Mouse (Mus musculus) forebrain, embryonic 11.5 days (tissue): Measurements from ENCODE around the gene A630076J17Rik. TPM values are rescaled to one million over a fixed set of nuclear protein-coding genes. Genes with fewer than 3 reads are reported as not detected.

Experiments used
- ATAC-seq: fragments of 200-750 bp; cut with Nextera tagmentation; replicated peaks from 2 replicates; pipeline ENCODE4 v1.8.0; 2017; ENCODE audit warnings: moderate TSS enrichment; ENCODE audit not compliant: low FRiP score
- DNase-seq: peaks from one replicate; pipeline ENCODE4 v3.0.0-alpha.2; 2017; ENCODE audit warnings: low spot score
- H3K27ac ChIP-seq: fragments of 300-500 bp; sonication (generic); 2 replicates; pipeline ENCODE4 v1.5.1; 2014; ENCODE audit warnings: low read depth, low read length
- H3K27me3 ChIP-seq: fragments of 300-500 bp; sonication (generic); 2 replicates; pipeline ENCODE4 v1.6.1; 2014; ENCODE audit warnings: mild to moderate bottlenecking, low read length, mixed read lengths; ENCODE audit not compliant: control insufficient read depth, insufficient read depth
- H3K36me3 ChIP-seq: fragments of 300-500 bp; sonication (generic); 2 replicates; pipeline ENCODE4 v1.6.1; 2014; ENCODE audit warnings: mild to moderate bottlenecking, low read length, moderate library complexity, mixed read lengths; ENCODE audit not compliant: control insufficient read depth, insufficient read depth
- H3K4me1 ChIP-seq: fragments of 300-500 bp; sonication (generic); replicated peaks from 2 replicates; pipeline ENCODE4 v1.6.1; 2014; ENCODE audit warnings: low read length, mixed read lengths; ENCODE audit not compliant: control insufficient read depth, insufficient read depth
- H3K4me2 ChIP-seq: fragments of 300-500 bp; sonication (generic); 2 replicates; pipeline ENCODE4 v1.6.1; 2014; ENCODE audit warnings: low read depth, mild to moderate bottlenecking, low read length, moderate library complexity, mixed read lengths; ENCODE audit not compliant: severe bottlenecking
- H3K4me3 ChIP-seq: fragments of 300-500 bp; sonication (generic); 2 replicates; pipeline ENCODE4 v1.5.1; 2014; ENCODE audit warnings: low read depth, low read length
- H3K9ac ChIP-seq: fragments of 300-500 bp; sonication (generic); 2 replicates; pipeline ENCODE4 v1.6.1; 2014; ENCODE audit warnings: low read length
- H3K9me3 ChIP-seq: fragments of 300-500 bp; sonication (generic); 2 replicates; pipeline ENCODE4 v1.6.1; 2016; ENCODE audit warnings: low read length, mixed read lengths; ENCODE audit not compliant: control insufficient read depth
- whole genome bisulfite sequencing: fragments of 180-500 bp; shearing (Covaris S2); extraction: QIAGEN DNeasy Blood & Tissue Kit; methylation state at CpG from one replicate; pipeline ENCODE4 v1.1.7; 2014; 5-methylcytosine and 5-hydroxymethylcytosine counted together
- polyA plus RNA-seq: library from polyadenylated mRNA; unstranded; fragments of >200 nt; fragmentation: Nextera tagmentation; extraction: Ambion mirVana; gene quantifications from 2 replicates; pipeline ENCODE4 v1.2.1, GENCODE M21; 2014

A630076J17Rik gene
- polyA plus RNA-seq, 1 experiment from 2014 or later: not detected

DNA sequence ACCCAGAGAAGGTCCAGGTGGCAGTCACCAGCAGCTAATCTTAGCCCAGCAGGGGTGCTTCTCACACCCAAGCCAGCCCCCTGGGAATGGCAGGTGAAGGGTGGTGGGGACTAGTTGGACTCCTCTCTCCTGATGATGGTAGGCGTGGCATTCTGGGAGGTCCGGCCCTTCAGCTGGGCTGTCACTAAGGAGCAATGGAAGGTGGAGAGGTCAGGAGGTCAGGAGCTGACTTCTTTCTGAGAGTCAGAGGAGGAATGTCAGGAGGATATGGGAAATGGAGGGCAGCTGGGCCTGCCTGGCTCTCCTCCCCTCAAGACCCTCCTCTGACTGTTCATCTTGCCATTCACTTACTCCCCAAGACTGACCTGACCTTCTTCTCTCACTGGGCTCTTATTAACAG lies 7.6 kb downstream of the A630076J17Rik start:
- Histone ChIP-seq H3K4me1 (peaks cover 3% of the 10 kb centered on the region; the same call in 1 of the 2 replicates), H3K9ac (no peak overlapping the region), H3K9me3 (no peaks in the 10 kb centered on the region), H3K4me3 (no peak overlapping the region), H3K4me2 (no peak overlapping the region), H3K27me3 (no peaks in the 10 kb centered on the region), H3K27ac (no peak overlapping the region), H3K36me3 (no peaks in the 10 kb centered on the region)
- DNase-seq (no peak), ATAC-seq (no peak)
- 67% methylated on average over 2 of the region's 2 CpGs for WGBS

DNA sequence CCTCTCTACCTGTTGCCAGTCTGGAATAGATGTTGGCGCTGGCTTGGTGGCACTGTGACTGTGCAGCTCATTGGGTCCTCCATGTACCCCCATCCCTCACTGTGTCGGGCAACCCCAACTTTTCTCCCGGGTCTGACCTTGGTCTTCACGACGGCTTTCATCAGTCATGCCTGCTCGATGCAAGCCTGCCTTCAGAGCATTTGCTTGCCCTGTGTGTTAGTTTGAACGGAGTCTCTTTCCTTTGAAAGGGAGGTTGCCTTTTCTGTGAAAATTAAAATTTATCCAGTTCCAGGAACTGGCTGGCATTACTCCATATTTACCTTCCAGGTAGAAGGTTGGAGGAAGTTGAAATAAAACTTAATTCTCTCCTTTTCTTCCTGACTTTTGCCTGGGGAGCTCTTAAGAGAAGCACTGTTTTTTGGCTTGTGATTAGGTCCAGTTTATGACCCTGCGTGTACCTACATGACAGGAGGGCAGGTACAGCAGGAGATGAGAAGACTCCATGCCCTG lies 8.1 kb downstream of the A630076J17Rik start:
- Histone ChIP-seq H3K4me2 (no peak overlapping the region), H3K27me3 (no peaks in the 10 kb centered on the region), H3K4me1 (peaks cover 3% of the 10 kb centered on the region; the same call in 1 of the 2 replicates), H3K9ac (no peak overlapping the region), H3K36me3 (no peaks in the 10 kb centered on the region), H3K27ac (no peak overlapping the region), H3K9me3 (no peaks in the 10 kb centered on the region), H3K4me3 (no peak overlapping the region)
- ATAC-seq: no peak
- 90% methylated on average over 8 of the region's 8 CpGs for WGBS
- DNase-seq: no peak

GRCm38 (mm10) chr3:107239607-107240006 lies 9.2 kb downstream of the A630076J17Rik start, which contains the start of gene Prok1:
Gene Prok1 (minus strand): TSS chr3:107239707.
- H3K36me3 ChIP-seq: no peaks in the 10 kb centered on the region
- H3K27me3 ChIP-seq: no peaks in the 10 kb centered on the region
- peaks cover 3% of the 10 kb centered on the region; the same call in 1 of the 2 replicates for H3K4me1 ChIP-seq
- no peak within 1 kb of the TSS for H3K27ac ChIP-seq
- no peak within 1 kb of the TSS for H3K4me2 ChIP-seq
- H3K4me3 ChIP-seq: no peak within 1 kb of the TSS
- DNase-seq (no peak), ATAC-seq (no peak)
- H3K9me3 ChIP-seq: no peaks in the 10 kb centered on the region
- 94% methylated on average over 9 of the region's 9 CpGs for WGBS
- no peak within 1 kb of the TSS for H3K9ac ChIP-seq

DNA sequence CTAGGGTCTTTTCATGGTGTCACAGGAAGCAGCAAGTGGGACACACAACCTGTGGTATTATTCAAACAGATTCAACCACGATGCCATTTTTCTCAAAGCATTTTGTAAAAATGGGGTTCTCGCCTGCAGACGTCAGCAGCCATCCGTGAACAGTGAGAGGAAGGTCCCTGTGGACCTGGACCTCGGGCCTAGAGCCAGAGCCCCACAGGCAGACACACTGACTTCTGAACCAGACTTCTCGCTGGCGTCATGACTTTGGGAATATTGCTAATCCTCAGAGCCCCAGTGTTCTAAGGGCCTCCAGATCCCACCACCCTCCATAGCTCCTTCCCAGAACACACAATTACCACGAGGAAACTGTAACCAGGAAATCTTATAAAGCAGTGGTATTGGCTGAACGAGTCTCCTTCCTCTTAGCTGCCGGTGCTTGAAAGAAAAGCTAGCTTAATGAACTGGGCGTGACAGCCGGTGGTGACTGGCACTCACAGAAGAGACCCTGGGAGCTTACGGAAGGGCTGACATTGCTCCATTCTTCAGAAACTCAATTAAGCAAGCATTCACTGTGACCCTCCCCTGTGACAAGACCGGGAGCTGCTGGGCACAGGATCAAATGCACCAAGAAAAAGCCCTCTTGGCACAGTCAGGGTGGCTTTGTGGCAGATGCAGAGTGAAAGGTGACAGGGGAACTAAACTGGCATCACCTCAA lies 11.1 kb downstream of the A630076J17Rik start:
- ATAC-seq: peak; percentile 58
- Histone ChIP-seq H3K4me3 (no peak overlapping the region), H3K4me2 (0 out of 2 replicates have a peak overlapping the region, but pooled peaks have one; percentile 21)

GRCm38 (mm10) chr3:107246876-107247275 lies 16.5 kb downstream of the A630076J17Rik start:
- Histone ChIP-seq H3K4me2 (no peak overlapping the region), H3K9me3 (no peaks in the 10 kb centered on the region), H3K27me3 (no peaks in the 10 kb centered on the region), H3K27ac (no peak overlapping the region), H3K4me3 (no peak overlapping the region), H3K36me3 (no peaks in the 10 kb centered on the region), H3K9ac (no peak overlapping the region), H3K4me1 (no peaks in the 10 kb centered on the region; the same call in 1 of the 2 replicates)
- ATAC-seq (no peak), DNase-seq (peak; percentile 45)
- WGBS: 74% methylated on average over 6 of the region's 6 CpGs

More for the DNA sequence above, 11.1 kb downstream of the A630076J17Rik start:
- no peaks in the 10 kb centered on the region for H3K27me3 ChIP-seq
- H3K4me1 ChIP-seq: peaks cover 3% of the 10 kb centered on the region; the same call in 1 of the 2 replicates
- WGBS: 25% methylated on average over 14 of the region's 14 CpGs
- DNase-seq: peak; percentile 56
- H3K9ac ChIP-seq: no peak overlapping the region
- no peaks in the 10 kb centered on the region for H3K36me3 ChIP-seq
- H3K27ac ChIP-seq: no peak overlapping the region
- H3K9me3 ChIP-seq: no peaks in the 10 kb centered on the region

GRCm38 (mm10) chr3:107249042-107249441 lies 18.6 kb downstream of the A630076J17Rik start:
- no peaks in the 10 kb centered on the region for H3K9me3 ChIP-seq
- DNase-seq (peak; percentile 35), ATAC-seq (no peak)
- no peaks in the 10 kb centered on the region for H3K36me3 ChIP-seq
- 70% methylated on average over 3 of the region's 3 CpGs for WGBS
- no peaks in the 10 kb centered on the region for H3K27me3 ChIP-seq
- H3K4me3 ChIP-seq: no peak overlapping the region
- no peak overlapping the region for H3K4me2 ChIP-seq
- H3K4me1 ChIP-seq: no peaks in the 10 kb centered on the region
- no peak overlapping the region for H3K9ac ChIP-seq
- no peak overlapping the region for H3K27ac ChIP-seq

DNA sequence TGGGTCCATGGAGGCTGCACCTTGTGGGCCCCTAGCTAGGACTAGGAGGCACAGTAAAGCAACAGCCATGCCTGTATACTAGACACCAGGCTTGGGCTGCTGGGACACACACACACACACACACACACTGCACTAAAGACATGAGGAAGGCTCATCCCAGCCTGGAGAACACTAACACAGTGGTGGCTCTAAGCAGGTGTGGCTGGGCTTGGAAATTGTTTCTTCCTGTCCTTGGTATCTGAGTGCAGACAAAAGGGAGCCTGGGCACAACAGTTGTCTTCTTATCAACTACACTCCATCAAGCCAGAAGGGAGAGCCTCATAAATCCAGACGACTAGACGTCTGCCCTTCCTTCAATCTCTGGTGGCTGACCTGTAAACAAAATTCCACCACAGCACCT lies 19.9 kb downstream of the A630076J17Rik start:
- 85% methylated on average over 2 of the region's 2 CpGs for WGBS
- no peaks in the 10 kb centered on the region for H3K36me3 ChIP-seq
- H3K9me3 ChIP-seq: no peaks in the 10 kb centered on the region
- no peaks in the 10 kb centered on the region for H3K4me1 ChIP-seq
- no peaks in the 10 kb centered on the region for H3K27me3 ChIP-seq
- no peak for ATAC-seq
- no peak overlapping the region for H3K4me2 ChIP-seq
- no peak overlapping the region for H3K9ac ChIP-seq
- no peak overlapping the region for H3K27ac ChIP-seq
- peak; percentile 4 for DNase-seq
- H3K4me3 ChIP-seq: no peak overlapping the region

GRCm38 (mm10) chr3:107252035-107252434 lies 21.6 kb downstream of the A630076J17Rik start:
- Histone ChIP-seq H3K4me2 (no peak overlapping the region), H3K9me3 (no peaks in the 10 kb centered on the region), H3K9ac (no peak overlapping the region), H3K27me3 (no peaks in the 10 kb centered on the region), H3K4me3 (no peak overlapping the region), H3K4me1 (no peaks in the 10 kb centered on the region), H3K27ac (no peak overlapping the region), H3K36me3 (no peaks in the 10 kb centered on the region)
- DNase-seq (peak; percentile 31), ATAC-seq (no peak)
- whole genome bisulfite sequencing: 76% methylated on average over 4 of the region's 4 CpGs

DNA sequence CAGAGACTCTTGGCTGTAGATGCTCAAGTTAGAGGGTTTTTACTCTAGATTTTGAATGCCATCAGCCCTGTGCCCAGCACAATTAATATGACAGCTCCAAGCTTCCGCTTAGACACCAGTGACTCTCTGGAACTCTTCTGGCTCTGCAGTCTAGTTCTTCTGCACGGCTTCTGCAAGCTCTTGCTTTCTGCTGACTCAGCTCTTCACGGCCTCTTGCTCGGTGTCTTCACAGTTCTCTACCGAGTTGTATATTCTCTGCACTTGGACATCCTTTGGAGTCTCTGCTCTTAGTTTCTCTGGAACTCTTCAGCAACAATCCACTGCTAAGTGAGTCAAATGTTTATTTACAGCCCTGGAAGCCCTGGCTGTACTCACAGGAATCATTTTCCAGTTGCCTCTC lies 23.5 kb downstream of the A630076J17Rik start:
- H3K4me1 ChIP-seq: no peaks in the 10 kb centered on the region
- no peak overlapping the region for H3K27ac ChIP-seq
- ATAC-seq: no peak
- no peak overlapping the region for H3K4me2 ChIP-seq
- peak; percentile 4 for DNase-seq
- 87% methylated on average over 5 of the region's 5 CpGs for WGBS
- H3K9me3 ChIP-seq: no peaks in the 10 kb centered on the region
- H3K9ac ChIP-seq: no peak overlapping the region
- H3K27me3 ChIP-seq: no peaks in the 10 kb centered on the region
- H3K4me3 ChIP-seq: no peak overlapping the region
- no peaks in the 10 kb centered on the region for H3K36me3 ChIP-seq
